Mouse (Mus musculus) cerebellum, adult 2 months (tissue): ENCODE measurements around the gene Plekhh2. TPM values are rescaled to one million over a fixed set of nuclear protein-coding genes. Genes with fewer than 3 reads are reported as not detected.

Experiments
- DNase-seq, 2 experiments: peaks; one replicate each; pipeline ENCODE4 v3.0.0; 2021
- H3K27ac ChIP-seq: fragments of 200-500 bp; 2 replicates; pipeline ENCODE4 v1.5.1; 2012; ENCODE audit warnings: low read length, control low read depth, inconsistent platforms; ENCODE audit not compliant: insufficient read depth
- H3K27me3 ChIP-seq: fragments of 200-500 bp; 2 replicates; pipeline ENCODE4 v1.6.1; 2012; ENCODE audit warnings: inconsistent platforms, mild to moderate bottlenecking, low read length, moderate library complexity; ENCODE audit not compliant: control insufficient read depth, insufficient read depth
- H3K4me1 ChIP-seq: fragments of 200-500 bp; 2 replicates; pipeline ENCODE4 v1.6.1; 2011; ENCODE audit warnings: low read length; ENCODE audit not compliant: control insufficient read depth, insufficient read depth
- H3K4me3 ChIP-seq: fragments of 200-500 bp; replicated peaks from 2 replicates; pipeline ENCODE3; 2011; ENCODE audit warnings: mild to moderate bottlenecking, low read depth, low read length, control low read depth; ENCODE audit not compliant: insufficient read depth
- CTCF ChIP-seq: fragments of 200-500 bp; IDR thresholded peaks from 2 replicates; pipeline ENCODE4 v1.5.1; 2011; ENCODE audit warnings: low read depth, mild to moderate bottlenecking, control low read depth, low read length, moderate library complexity, borderline replicate concordance; ENCODE audit not compliant: insufficient read depth
- POLR2A ChIP-seq: fragments of 200-500 bp; IDR thresholded peaks from 2 replicates; pipeline ENCODE4 v1.6.1; 2011; ENCODE audit warnings: low read length, control low read depth, borderline replicate concordance; ENCODE audit not compliant: insufficient read depth
- WGBS: fragments of 180-500 bp; shearing (Covaris S2); methylation state at CpG from one replicate; pipeline ENCODE4 v1.1.7; 2018; 5-methylcytosine and 5-hydroxymethylcytosine counted together
- polyA plus RNA-seq: library from polyadenylated mRNA; depleted of rRNA; stranded (reverse); fragments of >200 nt; gene quantifications from 2 replicates; pipeline ENCODE4 v1.2.3, GENCODE M21; 2012

Gene Plekhh2
- polyA plus RNA-seq, 1 experiment = 5.3 TPM

- H3K27ac ChIP-seq = no peak overlapping the region
- no peak for TF ChIP-seq CTCF
- TF ChIP-seq POLR2A = no peak
- 94% methylated on average over 12 of the region's 12 CpGs for WGBS
- peaks cover 3% of the 10 kb centered on the region; the same call in 1 of the 2 replicates for H3K4me1 ChIP-seq
- no peak overlapping the region for H3K4me3 ChIP-seq
- DNase-seq = no peak
- no peaks in the 10 kb centered on the region for H3K27me3 ChIP-seq
These were observed 86.2 kb downstream of the Plekhh2 start for GRCm38 (mm10) chr17:84597859-84598258.

GRCm38 (mm10) chr17:84598928-84599327 lies 87.2 kb downstream of the Plekhh2 start:
- 93% methylated on average over 7 of the region's 7 CpGs for WGBS
- no peak for TF ChIP-seq CTCF
- no peak for TF ChIP-seq POLR2A

GRCm38 (mm10) chr17:84600051-84600983 lies 88.6 kb downstream of the Plekhh2 start:
- WGBS = 89% methylated on average over 9 of the region's 9 CpGs
- TF ChIP-seq POLR2A = no peak
- TF ChIP-seq CTCF = no peak
- DNase-seq = no peak
- Histone ChIP-seq H3K27ac (no peak overlapping the region), H3K27me3 (no peaks in the 10 kb centered on the region), H3K4me3 (no peak overlapping the region), H3K4me1 (peaks cover 6% of the 10 kb centered on the region; the same call in 1 of the 2 replicates)

More at GRCm38 (mm10) chr17:84598928-84599327, 87.2 kb downstream of the Plekhh2 start:
- no peaks in the 10 kb centered on the region for H3K27me3 ChIP-seq
- no peak overlapping the region for H3K4me3 ChIP-seq
- H3K27ac ChIP-seq = no peak overlapping the region
- H3K4me1 ChIP-seq = peaks cover 6% of the 10 kb centered on the region; the same call in 1 of the 2 replicates
- DNase-seq = no peak

- no peak overlapping the region for H3K27ac ChIP-seq
- WGBS = 29% methylated on average over 5 of the region's 5 CpGs
- DNase-seq = peak; percentile 28 to 71
- no peak for TF ChIP-seq CTCF
- TF ChIP-seq POLR2A = no peak
- no peaks in the 10 kb centered on the region for H3K27me3 ChIP-seq
- H3K4me1 ChIP-seq = peaks cover 6% of the 10 kb centered on the region; the same call in 1 of the 2 replicates
- no peak overlapping the region for H3K4me3 ChIP-seq
These were observed 90.1 kb downstream of the Plekhh2 start for GRCm38 (mm10) chr17:84601805-84602204.

GRCm38 (mm10) chr17:84603202-84603627 lies 91.5 kb downstream of the Plekhh2 start:
- peaks cover 6% of the 10 kb centered on the region; the same call in 1 of the 2 replicates for H3K4me1 ChIP-seq
- WGBS = 34% methylated on average over 9 of the region's 9 CpGs
- no peak overlapping the region for H3K4me3 ChIP-seq
- no peaks in the 10 kb centered on the region for H3K27me3 ChIP-seq
- DNase-seq = peak in 1 of 2 experiments; percentile 17
- H3K27ac ChIP-seq = no peak overlapping the region
- TF ChIP-seq CTCF (no peak), POLR2A (no peak)

- Histone ChIP-seq H3K4me3 (no peak overlapping the region), H3K4me1 (peaks cover 6% of the 10 kb centered on the region; the same call in 1 of the 2 replicates), H3K27me3 (no peaks in the 10 kb centered on the region), H3K27ac (no peak overlapping the region)
- DNase-seq = no peak
- TF ChIP-seq CTCF (no peak), POLR2A (no peak)
- 94% methylated on average over 10 of the region's 10 CpGs for WGBS
These were observed 92.2 kb downstream of the Plekhh2 start for GRCm38 (mm10) chr17:84603709-84604420.

- H3K27ac ChIP-seq = no peak overlapping the region
- no peaks in the 10 kb centered on the region for H3K27me3 ChIP-seq
- H3K4me1 ChIP-seq = peaks cover 5% of the 10 kb centered on the region
- no peak overlapping the region for H3K4me3 ChIP-seq
- TF ChIP-seq CTCF (no peak), POLR2A (no peak)
- no peak for DNase-seq
- 40% methylated on average over 13 of the region's 13 CpGs for WGBS
These were observed 95.3 kb downstream of the Plekhh2 start for GRCm38 (mm10) chr17:84606976-84607375.
